Mouse (Mus musculus): ENCODE measurements around the gene Spon1.
A peak's percentile ranks its signal among the peaks of the same experiment; 100 is the strongest.

Spon1 gene

GRCm38 (mm10) chr7:113845191-113845590, 79.4 kb downstream of the Spon1 start:
- DNase-seq: no peak

DNA sequence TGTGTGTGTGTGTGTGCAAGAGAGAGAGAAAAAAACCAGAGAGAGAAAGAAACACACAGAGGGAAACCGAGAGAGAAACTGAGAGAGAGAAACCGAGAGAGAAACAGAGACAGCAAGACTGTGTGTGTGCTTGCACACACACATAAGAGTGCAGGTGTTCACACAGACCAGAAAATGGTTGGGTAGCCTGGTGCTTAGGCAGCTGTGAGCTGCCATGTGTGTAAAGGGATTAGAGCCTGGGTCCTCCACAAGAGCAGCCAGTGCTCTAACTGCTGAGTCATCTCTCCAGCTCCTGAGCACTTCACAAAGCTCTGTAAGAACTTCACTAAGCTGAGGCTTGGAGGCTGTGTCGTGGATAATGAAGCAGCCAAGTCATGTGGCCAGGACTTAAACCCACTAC, 80.8 kb downstream of the Spon1 start:
- peak; percentile 11 to 34 for DNase-seq

DNA sequence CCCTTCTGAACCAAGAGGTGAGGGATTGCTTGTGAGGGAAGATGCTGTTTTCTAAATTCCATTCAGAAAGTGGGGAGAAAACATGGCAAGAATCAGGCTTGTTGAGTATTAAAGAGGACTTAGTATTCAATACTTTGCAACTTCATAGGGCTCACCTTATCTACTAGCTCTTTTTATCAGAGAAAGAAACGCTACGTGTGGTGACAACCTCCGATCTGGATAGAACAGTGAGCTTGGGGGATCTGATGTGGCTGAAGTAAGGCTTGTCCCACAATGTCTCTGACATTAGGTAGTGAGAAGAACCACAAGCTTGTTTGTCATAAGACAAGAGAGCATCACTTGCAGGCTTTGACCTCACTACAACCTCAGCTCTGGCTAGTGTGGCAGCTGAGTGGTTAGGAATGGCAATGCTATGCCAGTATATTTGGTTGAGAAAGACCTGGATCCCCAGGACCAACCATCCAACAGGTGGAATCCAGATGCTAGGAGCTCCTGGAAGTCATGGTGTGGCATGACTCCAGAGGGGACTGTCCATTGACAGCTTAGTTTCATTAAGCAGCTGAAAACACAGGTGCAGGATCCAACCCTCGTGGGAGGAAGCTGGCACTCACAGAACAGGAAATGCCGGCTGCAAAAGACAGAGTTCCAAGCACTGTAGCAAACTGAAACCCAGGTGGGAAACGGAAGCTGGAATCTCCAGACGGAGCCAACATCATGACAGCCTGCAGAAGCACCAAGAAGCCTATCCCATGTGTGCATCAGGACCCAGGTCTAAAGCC, 81.4 kb downstream of the Spon1 start:
- peak; percentile 20 to 32 for DNase-seq

DNA sequence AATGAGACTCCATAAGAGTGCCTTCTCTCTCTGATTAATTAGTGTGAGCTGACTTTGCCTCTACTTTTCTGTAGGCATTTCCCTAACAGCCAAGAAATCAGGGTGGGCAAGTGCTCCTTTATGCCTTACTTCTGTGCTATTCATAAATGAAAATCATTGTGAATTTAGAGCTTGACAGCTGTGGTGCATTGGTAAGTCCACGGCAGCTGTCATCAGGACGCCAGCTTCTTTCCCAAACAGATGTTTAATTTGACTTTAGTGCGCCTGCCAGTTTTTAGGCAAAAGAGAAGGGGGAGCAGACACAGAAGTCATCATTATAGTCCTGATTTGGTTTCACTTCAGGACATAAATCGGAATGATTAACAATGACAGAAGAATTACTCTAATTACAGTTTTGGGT, 84.6 kb downstream of the Spon1 start:
- DNase-seq: no peak

DNA sequence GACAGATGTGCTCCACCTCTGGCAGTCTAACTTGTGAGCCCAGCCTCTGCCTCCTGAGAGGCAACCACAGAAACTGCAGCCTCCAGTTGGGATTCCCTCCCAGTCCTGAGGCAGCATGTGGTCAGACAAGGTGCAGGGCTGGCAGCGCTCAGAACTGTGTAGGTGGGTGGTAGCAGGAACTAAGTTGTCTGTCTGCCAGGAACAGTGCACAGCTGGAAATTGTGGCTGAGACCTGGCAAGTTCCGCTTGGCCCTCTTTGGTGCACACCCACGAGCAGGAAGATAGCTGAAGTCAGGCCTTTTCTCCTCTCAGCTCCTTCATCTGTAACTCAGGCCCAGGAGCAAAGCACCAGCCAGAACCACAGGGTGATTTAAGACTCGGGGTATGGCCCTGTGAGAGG, 89.6 kb downstream of the Spon1 start:
- DNase-seq: peak; percentile 40 to 59

GRCm38 (mm10) chr7:113856067-113856466, 90.3 kb downstream of the Spon1 start:
- DNase-seq: no peak

DNA sequence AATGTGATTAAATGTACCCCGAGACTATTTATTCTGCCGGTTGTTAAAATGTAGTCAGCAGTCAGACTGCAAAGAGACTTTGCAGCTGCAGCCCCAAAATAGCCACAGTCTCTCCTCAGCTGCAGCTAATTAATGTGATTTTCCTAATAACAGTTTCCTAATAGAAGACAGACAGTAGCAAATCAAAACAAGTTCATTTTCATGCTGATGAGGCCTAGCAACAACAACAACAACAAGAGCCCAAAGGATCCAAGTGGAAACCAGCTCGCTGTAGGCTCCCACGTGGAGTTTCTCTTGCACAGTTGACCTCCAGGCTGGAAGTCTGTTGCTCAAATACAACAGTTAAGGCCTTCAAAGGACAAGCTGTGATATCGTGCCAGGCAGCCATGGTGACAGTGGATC, 93.7 kb downstream of the Spon1 start:
- DNase-seq: no peak

DNA sequence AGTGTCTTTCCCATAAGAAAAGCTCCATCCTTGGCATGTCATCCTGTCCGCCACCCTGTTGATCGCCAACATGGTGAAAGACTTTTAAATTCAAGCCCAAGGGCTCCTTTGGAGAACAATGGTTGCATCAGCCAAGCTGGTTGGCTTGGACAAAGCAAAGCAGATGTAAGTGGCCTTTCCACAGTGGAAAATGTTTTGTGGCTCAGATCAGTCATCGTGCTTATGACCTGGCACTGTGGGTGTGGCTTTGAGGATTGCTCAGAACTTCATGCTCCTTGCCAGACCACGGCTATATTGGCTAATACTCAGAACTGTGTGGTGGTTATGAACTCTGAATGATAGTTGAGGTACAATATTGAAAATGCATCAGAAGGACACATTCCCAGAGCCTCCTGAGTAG, 96.2 kb downstream of the Spon1 start:
- DNase-seq: no peak

DNA sequence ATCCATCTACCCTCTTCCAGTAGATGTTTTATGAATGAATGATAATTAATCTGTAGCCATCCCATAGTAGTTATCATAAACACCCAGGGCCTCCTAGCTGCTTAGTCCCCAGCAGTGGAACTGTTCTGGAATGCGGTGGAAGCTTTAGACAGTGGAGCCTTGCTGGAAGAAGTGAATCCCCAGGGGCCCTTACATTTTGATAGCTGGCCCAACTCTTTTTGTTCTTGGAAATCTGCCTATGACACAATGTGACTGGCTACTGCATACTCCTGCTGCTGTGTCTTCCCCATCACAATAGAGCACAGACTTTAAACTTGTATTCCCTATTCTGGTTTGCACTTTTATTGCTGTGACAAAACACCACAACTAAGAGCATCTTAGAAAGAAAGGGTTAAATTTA, 107.0 kb downstream of the Spon1 start:
- DNase-seq: no peak

- no peak for DNase-seq
Measured at GRCm38 (mm10) chr7:113877451-113877850, 111.7 kb downstream of the Spon1 start.

- no peak for DNase-seq
Measured at GRCm38 (mm10) chr7:113877926-113878325, 112.1 kb downstream of the Spon1 start.

- no peak for DNase-seq
Measured at GRCm38 (mm10) chr7:113879085-113879501, 113.3 kb downstream of the Spon1 start.

GRCm38 (mm10) chr7:113880021-113880420, 114.2 kb downstream of the Spon1 start:
- DNase-seq: no peak

DNA sequence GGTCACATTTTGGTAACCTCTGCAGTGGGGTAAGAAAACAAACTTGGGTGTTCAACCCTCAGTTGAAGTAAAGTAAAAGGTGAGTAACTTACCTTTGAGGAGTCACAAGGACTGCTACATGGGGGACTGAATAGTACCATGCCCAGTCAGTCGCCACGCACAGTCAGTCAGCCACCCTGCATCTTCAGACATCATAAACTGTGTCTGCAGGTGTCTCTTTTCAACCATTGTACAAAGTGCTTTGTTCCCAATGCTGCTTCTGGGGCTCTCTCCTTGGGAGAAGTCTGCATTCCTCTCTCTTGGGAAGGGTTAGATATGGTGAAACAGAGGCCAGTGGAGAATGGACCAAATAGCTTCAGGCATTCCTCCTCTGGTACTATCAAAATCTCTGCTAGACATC, 125.0 kb downstream of the Spon1 start:
- DNase-seq: no peak

- DNase-seq: no peak
Measured at GRCm38 (mm10) chr7:113891491-113891890, 125.7 kb downstream of the Spon1 start.

- no peak for DNase-seq
Measured at GRCm38 (mm10) chr7:113893944-113894662, 128.3 kb downstream of the Spon1 start.

DNA sequence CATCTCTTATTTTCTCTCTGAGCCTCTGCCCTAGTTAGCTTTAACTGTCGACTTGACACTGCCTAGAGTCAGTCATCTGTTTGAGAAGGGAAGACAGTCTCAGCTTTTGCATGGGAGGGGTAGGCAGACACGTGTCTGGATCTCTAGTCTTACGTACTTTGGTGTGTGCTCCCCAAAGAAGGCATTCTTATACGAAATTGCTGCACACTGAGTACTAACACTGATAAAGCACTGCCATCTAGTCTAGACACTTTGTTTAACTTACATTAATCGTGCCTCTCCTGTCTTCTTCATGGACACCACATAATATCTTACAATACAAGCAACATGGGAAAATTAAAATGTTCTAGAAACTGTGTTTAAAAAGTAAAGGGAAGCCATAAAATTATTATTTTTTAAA, 129.5 kb downstream of the Spon1 start:
- no peak for DNase-seq

DNA sequence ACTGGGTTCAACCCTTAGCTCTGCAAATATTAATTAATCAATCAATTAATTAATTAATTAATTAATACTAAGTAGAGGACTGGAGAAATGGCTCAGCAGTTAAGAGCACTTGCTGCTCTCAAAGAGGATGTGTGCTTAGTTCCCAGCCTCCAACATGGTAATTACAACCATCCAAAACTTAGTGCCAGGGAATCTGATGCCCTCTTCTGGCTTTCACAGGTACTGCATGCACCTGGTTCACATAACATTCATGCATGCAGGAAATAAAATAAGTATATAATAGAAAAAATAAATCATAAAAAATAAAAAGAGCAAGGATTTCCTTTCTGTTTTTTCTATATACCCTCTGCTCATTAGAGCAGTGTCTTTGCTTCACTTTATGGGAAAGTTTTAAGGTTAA, 132.6 kb downstream of the Spon1 start:
- DNase-seq: no peak

DNA sequence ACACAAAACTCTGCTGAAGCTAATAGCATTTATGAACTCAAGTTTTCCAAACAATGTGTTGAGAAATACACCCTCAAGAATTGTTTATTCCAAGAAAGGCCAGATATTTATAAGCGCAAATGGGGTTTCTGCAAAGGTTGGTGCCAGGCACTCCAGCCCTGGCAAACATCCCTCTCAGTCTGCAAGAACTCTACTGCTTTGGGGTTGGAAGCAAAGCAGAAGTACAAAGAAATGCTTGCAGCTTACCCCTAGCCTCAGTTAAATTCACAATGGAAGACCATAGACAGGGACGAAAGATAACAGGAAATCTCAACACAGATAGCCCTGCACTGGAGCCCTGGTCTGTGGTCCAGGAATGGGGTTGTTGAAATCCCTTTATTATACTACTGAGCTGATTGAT, 135.7 kb downstream of the Spon1 start:
- DNase-seq: no peak

DNA sequence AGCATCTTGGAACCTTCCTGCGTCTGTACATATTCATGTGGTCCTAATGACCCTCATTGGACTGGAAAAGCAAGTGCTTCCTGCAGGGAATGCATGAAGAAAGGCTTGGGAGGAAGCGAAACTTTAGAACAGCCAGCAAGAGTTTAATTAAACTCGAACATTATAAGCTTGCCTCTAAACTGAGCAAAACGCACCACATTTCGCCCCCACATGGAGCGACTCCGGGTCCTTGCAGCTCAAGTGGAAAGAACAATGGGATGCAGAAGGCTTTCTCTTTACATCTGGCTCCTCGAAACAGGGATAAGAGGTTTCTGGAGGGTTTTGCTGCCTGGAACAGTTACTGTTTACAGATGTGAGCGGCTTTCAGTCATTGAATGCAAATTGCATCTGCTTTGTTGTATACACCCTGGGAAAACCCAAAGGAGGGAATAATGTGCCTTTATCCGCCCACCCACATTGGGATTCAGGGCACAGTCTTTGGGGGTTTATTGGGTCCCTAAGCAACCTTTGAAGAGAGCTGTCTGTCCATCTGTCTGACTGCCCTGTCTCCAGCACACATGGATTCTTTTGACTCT, 136.2 kb downstream of the Spon1 start:
- DNase-seq: no peak

DNA sequence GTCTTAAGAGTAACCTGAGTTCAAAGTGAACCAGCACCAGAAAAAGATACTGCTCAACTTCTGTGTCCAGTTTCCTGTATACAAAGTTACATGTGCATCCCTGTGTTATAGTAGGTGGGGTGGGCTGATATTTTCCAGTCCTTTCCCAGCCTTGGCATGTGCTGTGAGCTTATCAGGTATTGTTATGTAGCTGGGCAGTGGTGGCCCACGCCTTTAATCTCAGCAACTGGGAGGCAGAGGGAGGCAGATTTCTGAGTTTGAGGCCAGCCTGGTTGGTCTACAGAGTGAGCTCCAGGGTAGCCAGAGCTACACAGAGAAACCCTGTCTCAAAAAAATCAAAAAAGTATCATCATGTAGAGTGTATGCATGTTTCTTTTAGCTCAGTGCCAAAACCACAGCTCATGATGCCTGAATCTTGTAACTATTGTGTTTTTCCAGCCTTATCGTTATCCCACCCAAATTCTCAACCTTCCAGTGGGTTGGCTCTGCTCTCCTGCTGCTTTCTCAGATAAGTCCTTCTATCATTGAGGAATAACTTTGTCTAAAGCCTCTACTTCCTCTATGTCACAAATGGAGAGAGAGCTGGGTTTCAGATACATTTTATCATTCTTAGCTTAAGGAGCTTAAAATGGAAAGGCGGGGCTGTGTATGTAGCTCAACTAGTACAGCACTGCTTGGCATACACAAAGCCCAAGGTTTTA, 137.5 kb downstream of the Spon1 start:
- DNase-seq: no peak

DNA sequence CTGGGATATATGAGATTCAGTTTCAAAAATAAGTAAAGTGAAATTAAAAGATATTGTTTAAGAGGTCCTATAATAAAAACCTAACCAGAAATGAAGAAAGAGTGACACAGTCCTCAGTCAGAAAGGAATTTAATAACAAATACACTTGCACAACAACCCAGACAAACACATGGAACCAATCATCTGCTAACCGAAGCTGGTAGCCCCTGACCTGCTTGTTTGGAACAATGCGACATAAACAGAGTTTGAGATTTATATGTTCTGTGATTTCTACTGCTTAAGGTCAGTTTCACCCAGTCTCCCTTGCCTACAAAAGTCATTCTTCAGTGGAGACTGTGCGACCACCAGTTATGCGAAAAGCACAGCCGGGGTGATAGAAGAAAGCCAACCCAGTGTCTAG, 138.1 kb downstream of the Spon1 start:
- DNase-seq: no peak

DNA sequence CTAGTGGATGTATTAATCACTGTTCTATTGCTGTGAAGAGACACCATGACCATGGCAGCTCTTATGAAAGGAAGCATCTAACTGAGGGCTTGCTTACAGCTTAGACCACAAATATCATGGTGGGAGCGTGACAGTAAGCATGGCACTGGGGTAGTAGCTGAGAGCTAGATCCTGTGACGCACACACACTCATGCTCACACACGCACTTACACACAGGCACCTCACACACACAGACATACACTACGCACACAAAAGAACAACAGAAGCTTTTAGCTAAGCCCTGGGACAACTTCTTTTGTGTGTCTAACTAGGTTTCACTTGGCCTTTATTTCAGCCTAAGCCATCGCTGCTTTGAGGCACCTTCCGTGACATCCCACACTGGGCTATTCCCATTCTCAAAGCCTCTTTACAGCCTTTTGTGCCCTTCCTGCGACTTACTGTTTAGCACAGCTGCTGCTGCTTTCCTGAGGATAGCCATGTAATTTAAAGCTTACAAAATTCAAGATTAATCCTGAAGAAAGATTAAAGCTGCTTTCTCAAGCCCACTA, 138.6 kb downstream of the Spon1 start:
- no peak for DNase-seq

Data from thymus, postnatal 36 days (tissue).